Comparison of ENCODE assay signal across 9 mouse cellular contexts in the genomic region with DNA sequence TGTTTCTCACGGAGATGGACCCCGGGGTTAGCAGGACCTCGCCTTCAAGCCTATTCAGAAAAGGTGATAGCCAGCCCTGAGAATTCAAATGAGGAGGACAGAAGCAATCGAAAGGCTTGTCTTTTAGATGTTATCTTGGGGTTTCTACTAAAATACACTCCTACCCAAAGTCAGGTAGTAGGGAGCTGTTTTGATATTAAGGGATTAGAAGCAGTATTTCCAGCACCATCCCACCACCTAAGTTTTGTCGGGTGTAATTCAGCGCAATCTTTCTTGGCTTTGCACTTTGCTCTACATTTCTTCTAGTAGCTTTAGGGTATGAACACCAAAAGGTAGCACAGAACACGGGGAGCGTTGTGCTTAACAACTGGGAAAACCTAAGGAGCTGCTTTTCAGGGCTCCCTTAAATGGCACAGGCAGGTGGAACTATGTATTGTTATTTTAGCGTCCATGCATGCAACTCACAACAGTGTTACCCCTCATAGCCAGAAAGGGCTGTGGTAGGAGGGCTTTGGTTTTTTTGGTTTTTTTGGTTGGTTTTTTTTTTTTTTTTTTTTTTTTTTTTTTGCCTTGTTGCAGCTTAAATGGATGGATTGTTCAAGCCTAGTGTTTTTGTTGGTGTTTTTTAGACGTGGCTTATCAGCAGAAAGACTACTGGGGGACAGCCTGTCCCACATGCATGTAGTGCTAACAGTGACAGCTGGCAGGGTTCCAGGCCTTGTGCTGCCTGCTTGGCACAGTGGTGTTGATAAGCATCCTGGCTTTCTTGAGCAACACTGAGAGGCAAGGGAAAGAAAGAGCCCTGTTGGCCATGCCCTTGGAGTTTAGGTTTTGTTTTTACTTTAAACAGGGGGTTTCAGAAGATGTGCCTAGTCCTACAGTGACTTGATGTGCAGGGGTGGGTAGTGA. TPM values are rescaled to one million over a fixed set of nuclear protein-coding genes. Genes with fewer than 3 reads are reported as not detected.
DNase-seq lines count a peak whose midpoint lies in the region; ATAC-seq and TF ChIP-seq lines count a peak whose summit lies in the region.
"Had no signal": no experiment of that assay in that cellular context is flagged by ENCODE, and none has a peak within 500 bp of the region (broad histone marks: within the 10 kb centered on the region; RNA-seq: fewer than 3 reads in every experiment).

No protein-coding gene starts in this region.

- peak overlapping the region; percentile 74 for H3K9ac ChIP-seq in ES-E14 (ENCODE audit: insufficient read depth, low read depth, low read length, poor library complexity, severe bottlenecking)
- H3K9ac ChIP-seq in hindbrain, embryonic 14.5 days = peak overlapping the region; percentile 93
- H3K9ac ChIP-seq in liver, embryonic 13.5 days = peak overlapping the region; percentile 73

- H3K9me3 ChIP-seq in ES-E14 (ENCODE audit: control insufficient read depth, insufficient read depth, low read depth, low read length) = no peaks in the 10 kb centered on the region
- H3K9me3 ChIP-seq in embryonic facial prominence, embryonic 10.5 days = peaks cover 5% of the 10 kb centered on the region; the same call in 1 of the 2 replicates
- H3K9me3 ChIP-seq in hindbrain, embryonic 14.5 days (ENCODE audit: control insufficient read depth, low read length) = no peaks in the 10 kb centered on the region
- H3K9me3 ChIP-seq in liver, embryonic 13.5 days (replicated peaks) = no peaks in the 10 kb centered on the region

- peaks cover 14% of the 10 kb centered on the region; the same call in 1 of the 2 replicates for H3K36me3 ChIP-seq in ES-E14 (ENCODE audit: control insufficient read depth, insufficient read depth, low read length, poor library complexity, severe bottlenecking)
- H3K36me3 ChIP-seq in embryonic facial prominence, embryonic 10.5 days (replicated peaks) = peaks cover 27% of the 10 kb centered on the region
- H3K36me3 ChIP-seq in hindbrain, embryonic 14.5 days (replicated peaks; ENCODE audit: control insufficient read depth, insufficient read depth) = peaks cover 28% of the 10 kb centered on the region
- H3K36me3 ChIP-seq in liver, embryonic 13.5 days = peaks cover 26% of the 10 kb centered on the region

- no peak for ATAC-seq in hindbrain, embryonic 14.5 days (ENCODE audit: low FRiP score)
- ATAC-seq in liver, embryonic 13.5 days (ENCODE audit: low read depth) = no peak

- no peak overlapping the region for H3K27ac ChIP-seq in ES-E14 (ENCODE audit: insufficient read depth, low read depth, low read length, poor library complexity, severe bottlenecking)
- H3K27ac ChIP-seq in embryonic facial prominence, embryonic 10.5 days (replicated peaks) = peak overlapping the region; percentile 94
- H3K27ac ChIP-seq in hindbrain, embryonic 14.5 days = peak overlapping the region; percentile 97
- H3K27ac ChIP-seq in liver, embryonic 13.5 days = peak overlapping the region; percentile 85

- H3K27me3 ChIP-seq in embryonic facial prominence, embryonic 10.5 days (replicated peaks; ENCODE audit: low read depth, poor library complexity, severe bottlenecking) = no peaks in the 10 kb centered on the region
- no peaks in the 10 kb centered on the region for H3K27me3 ChIP-seq in hindbrain, embryonic 14.5 days (ENCODE audit: control insufficient read depth, insufficient read depth, low read length)
- no peaks in the 10 kb centered on the region for H3K27me3 ChIP-seq in liver, embryonic 13.5 days
- H3K27me3 ChIP-seq: Patski had no signal

- H3K4me3 ChIP-seq in ES-E14 (ENCODE audit: insufficient read depth in 1 of 2, low read depth in 1 of 2, low read length in 2 of 2, poor library complexity in 1 of 2, severe bottlenecking in 1 of 2) = peak overlapping the region; percentile 72 to 77
- peak overlapping the region; percentile 86 for H3K4me3 ChIP-seq in embryonic facial prominence, embryonic 10.5 days
- H3K4me3 ChIP-seq in hindbrain, embryonic 14.5 days (replicated peaks; ENCODE audit: low read length) = peak overlapping the region; percentile 88
- H3K4me3 ChIP-seq in liver, embryonic 13.5 days (replicated peaks) = peak overlapping the region; percentile 73

- in situ Hi-C loops in ES-E14 (cut with MboI; ENCODE audit: low sequenced_read_pairs in 2 of 2, unreplicated experiment in 2 of 2) = no loop called here

- H3K4me1 ChIP-seq in ES-E14 (ENCODE audit: control insufficient read depth in 2 of 2, insufficient read depth in 2 of 2, low read length in 2 of 2, poor library complexity in 1 of 2) = peaks cover 0 to 3% of the 10 kb centered on the region in 2 experiments; a peak in 1 of 4 replicates
- peaks cover 24% of the 10 kb centered on the region for H3K4me1 ChIP-seq in embryonic facial prominence, embryonic 10.5 days
- H3K4me1 ChIP-seq in hindbrain, embryonic 14.5 days (replicated peaks; ENCODE audit: control insufficient read depth, insufficient read depth, low read length) = peaks cover 22% of the 10 kb centered on the region
- peaks cover 28% of the 10 kb centered on the region for H3K4me1 ChIP-seq in liver, embryonic 13.5 days (replicated peaks)

- H3K4me2 ChIP-seq in hindbrain, embryonic 14.5 days (replicated peaks) = peak overlapping the region; percentile 69
- peak overlapping the region; percentile 94 for H3K4me2 ChIP-seq in liver, embryonic 13.5 days

- WGBS in embryonic facial prominence, embryonic 10.5 days = 23% methylated on average over 10 of the region's 10 CpGs
- 15% methylated on average over 10 of the region's 10 CpGs for WGBS in hindbrain, embryonic 14.5 days
- 16% methylated on average over 10 of the region's 10 CpGs for WGBS in liver, embryonic 13.5 days (ENCODE audit: insufficient replicate concordance)

- peak; percentile 45 for DNase-seq in gastrocnemius, postnatal 10 days
- DNase-seq in gastrocnemius, adult 18-20 months (ENCODE audit: low spot score) = no peak
- no peak for DNase-seq in ES-E14 (ENCODE audit: low read depth, low spot score)
- no peak for DNase-seq in embryonic facial prominence, embryonic 10.5 days (ENCODE audit: low spot score)
- peak; percentile 58 for DNase-seq in hindbrain, embryonic 14.5 days (ENCODE audit: low spot score)
- DNase-seq in liver, embryonic 13.5 days = peak; percentile 27
- peak; percentile 22 for DNase-seq in ovary, postnatal 14 days (ENCODE audit: low spot score)
- no peak for DNase-seq in urinary bladder, postnatal 10 days (ENCODE audit: low spot score)

TF ChIP-seq in ES-E14, 5 proteins besides CTCF, POLR2A, EP300 and RAD21:
- no peak for TF ChIP-seq CHD2 (IDR thresholded peaks at IDR 0.05; ENCODE audit: low read depth, low read length)
- TF ChIP-seq ZNF384 (IDR thresholded peaks at IDR 0.05; ENCODE audit: low read depth, low read length) = 0 out of 2 replicates have a peak, but pooled peaks have one; percentile 57
TF ChIP-seq in ES-E14: peak in this region for 1.

RNA-seq across cellular contexts. Expression of gene Capn10, which starts 1.1 kb away (rescaled TPM):
- total RNA-seq in gastrocnemius, postnatal 10 days (2021) = 1 to 10 TPM; 5.5 to 7.9 TPM
- 1 to 10 TPM; 4.0 to 5.2 TPM for total RNA-seq in gastrocnemius, adult 18-20 months (2021)
- 32.6 and 47.8 TPM in 2 replicates for total RNA-seq in ES-E14 (2012; rRNA removed)
- polyA plus RNA-seq in embryonic facial prominence, embryonic 10.5 days (2016; fragmentation: Nextera tagmentation; extraction: Ambion mirVana) = 37.7 and 42.0 TPM in 2 replicates
- polyA plus RNA-seq in hindbrain, embryonic 14.5 days (2014; fragmentation: Nextera tagmentation; extraction: Ambion mirVana) = 48.2 and 50.6 TPM in 2 replicates
- 10.1 and 10.9 TPM in 2 replicates for polyA plus RNA-seq in liver, embryonic 13.5 days (2015; fragmentation: Nextera tagmentation; extraction: Ambion mirVana)

RNA-seq across cellular contexts. Expression of gene Gpr35, which starts 15.4 kb away (rescaled TPM):
- total RNA-seq in gastrocnemius, postnatal 10 days (2021) = under 1 TPM; 0.12 to 0.56 TPM
- total RNA-seq in gastrocnemius, adult 18-20 months (2021) = under 1 TPM; 0.07 to 0.11 TPM
- total RNA-seq in ES-E14 (2012; rRNA removed) = 0.22 and 0.42 TPM in 2 replicates
- 0.13 and 0.19 TPM in 2 replicates for polyA plus RNA-seq in embryonic facial prominence, embryonic 10.5 days (2016; fragmentation: Nextera tagmentation; extraction: Ambion mirVana)
- 0.32 and 0.98 TPM in 2 replicates for polyA plus RNA-seq in hindbrain, embryonic 14.5 days (2014; fragmentation: Nextera tagmentation; extraction: Ambion mirVana)
- polyA plus RNA-seq in liver, embryonic 13.5 days (2015; fragmentation: Nextera tagmentation; extraction: Ambion mirVana) = 0.37 and 0.42 TPM in 2 replicates
- polyA plus RNA-seq: Patski had no signal

RNA-seq across cellular contexts. Expression of gene Rnpepl1, which starts 24.7 kb away (rescaled TPM):
- total RNA-seq in gastrocnemius, postnatal 10 days (2021) = 10 to 100 TPM; 61.4 to 62.3 TPM
- 10 to 100 TPM; 60.5 to 67.5 TPM for total RNA-seq in gastrocnemius, adult 18-20 months (2021)
- 15.8 and 20.2 TPM in 2 replicates for total RNA-seq in ES-E14 (2012; rRNA removed)
- polyA plus RNA-seq in embryonic facial prominence, embryonic 10.5 days (2016; fragmentation: Nextera tagmentation; extraction: Ambion mirVana) = 26.4 and 28.0 TPM in 2 replicates
- 29.1 and 29.2 TPM in 2 replicates for polyA plus RNA-seq in hindbrain, embryonic 14.5 days (2014; fragmentation: Nextera tagmentation; extraction: Ambion mirVana)
- polyA plus RNA-seq in liver, embryonic 13.5 days (2015; fragmentation: Nextera tagmentation; extraction: Ambion mirVana) = 12.3 and 13.1 TPM in 2 replicates

RNA-seq across cellular contexts. Expression of gene Dusp28, which starts 28.5 kb away (rescaled TPM):
- 10 to 100 TPM; 21.6 to 25.5 TPM for total RNA-seq in gastrocnemius, postnatal 10 days (2021)
- total RNA-seq in gastrocnemius, adult 18-20 months (2021) = 10 to 100 TPM; 23.1 to 24.5 TPM
- 4.8 and 6.0 TPM in 2 replicates for total RNA-seq in ES-E14 (2012; rRNA removed)
- polyA plus RNA-seq in embryonic facial prominence, embryonic 10.5 days (2016; fragmentation: Nextera tagmentation; extraction: Ambion mirVana) = 11.0 and 11.9 TPM in 2 replicates
- polyA plus RNA-seq in hindbrain, embryonic 14.5 days (2014; fragmentation: Nextera tagmentation; extraction: Ambion mirVana) = 12.2 and 12.4 TPM in 2 replicates
- 6.7 and 7.5 TPM in 2 replicates for polyA plus RNA-seq in liver, embryonic 13.5 days (2015; fragmentation: Nextera tagmentation; extraction: Ambion mirVana)

RNA-seq across cellular contexts. Expression of gene Ankmy1, which starts 32.6 kb away (rescaled TPM):
- under 1 TPM; 0.27 to 0.28 TPM for total RNA-seq in gastrocnemius, postnatal 10 days (2021)
- under 1 TPM in 1 of 2 experiments, not detected in 1; 0.14 TPM for total RNA-seq in gastrocnemius, adult 18-20 months (2021)
- total RNA-seq in ES-E14 (2012; rRNA removed) = 0.71 and 1.6 TPM in 2 replicates
- polyA plus RNA-seq in embryonic facial prominence, embryonic 10.5 days (2016; fragmentation: Nextera tagmentation; extraction: Ambion mirVana) = 0.30 and 0.45 TPM in 2 replicates
- polyA plus RNA-seq in hindbrain, embryonic 14.5 days (2014; fragmentation: Nextera tagmentation; extraction: Ambion mirVana) = 1.2 and 1.5 TPM in 2 replicates
- polyA plus RNA-seq in liver, embryonic 13.5 days (2015; fragmentation: Nextera tagmentation; extraction: Ambion mirVana) = 0.09 TPM in 1 of 2 replicates, not detected in the other

Comparison
In these comparisons a context has a peak if more than half of its experiments do, and no peak if none do; other contexts are left out.
1. DNase-seq: peak in gastrocnemius, postnatal 10 days (single experiment), hindbrain, embryonic 14.5 days (single experiment), liver, embryonic 13.5 days (single experiment) and ovary, postnatal 14 days (single experiment); none in gastrocnemius, adult 18-20 months (single experiment), ES-E14 (single experiment), embryonic facial prominence, embryonic 10.5 days (single experiment) and urinary bladder, postnatal 10 days (single experiment).
2. Peak in every context shown above with its lines, with median percentiles within 50 percentile points of each other: H3K4me3 ChIP-seq and H3K9ac ChIP-seq.